Mouse (Mus musculus) C2C12 (cell line): ENCODE measurements around the gene Pdlim4.

Experiments
- CEBPB ChIP-seq: IDR thresholded peaks from one replicate; pipeline ENCODE4 v1.6.1; 2011; ENCODE audit warnings: low read depth, mild to moderate bottlenecking, control low read depth, moderate library complexity
- CTCF ChIP-seq: IDR thresholded peaks from one replicate; pipeline ENCODE4 v1.5.1; 2011; ENCODE audit not compliant: control insufficient read depth, insufficient read depth, insufficient read length
- MAX ChIP-seq: IDR thresholded peaks from one replicate; pipeline ENCODE4 v1.6.1; 2011; ENCODE audit warnings: mild to moderate bottlenecking, control low read depth
- MYOG ChIP-seq: IDR thresholded peaks from one replicate; pipeline ENCODE4 v1.6.1; 2011; ENCODE audit not compliant: control insufficient read depth, insufficient read length; ENCODE audit errors: extremely low read depth
- USF1 ChIP-seq: IDR thresholded peaks from one replicate; pipeline ENCODE4 v1.6.1; 2011; ENCODE audit warnings: low read depth, mild to moderate bottlenecking, control low read depth, moderate library complexity

DNA sequence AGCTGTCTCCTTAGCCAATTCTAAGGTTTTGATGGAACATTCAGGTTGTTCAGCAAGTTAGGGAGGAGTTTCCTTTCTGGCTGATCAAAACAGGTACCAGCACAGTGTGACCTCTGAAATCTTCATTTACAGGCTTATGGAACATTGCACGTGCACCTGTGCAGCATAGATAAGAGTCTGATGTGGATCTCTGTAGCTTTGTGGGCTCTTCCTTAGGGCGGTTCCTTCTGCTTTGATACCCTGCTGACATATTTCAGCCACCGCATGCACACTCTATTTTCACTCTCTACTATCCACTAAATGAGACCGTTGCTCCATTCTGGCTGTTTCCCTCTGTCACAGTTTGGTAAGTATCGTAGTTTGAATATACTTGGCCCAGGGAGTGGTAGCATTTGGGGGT is 13.9 kb upstream of the Pdlim4 start:
- no peak for TF ChIP-seq USF1
- no peak for TF ChIP-seq CTCF
- no peak for TF ChIP-seq MAX
- TF ChIP-seq CEBPB, result no peak
- TF ChIP-seq MYOG, result no peak
